Mouse (Mus musculus) erythroblast, embryonic 14.5 days (primary cell): ENCODE measurements around the gene Uchl3.

ENCODE experiments used
- GATA1 ChIP-seq: IDR thresholded peaks from 2 replicates; pipeline ENCODE4 v1.6.1; 2012; ENCODE audit warnings: low read length, inconsistent platforms, mixed read lengths
- TAL1 ChIP-seq: IDR thresholded peaks from 3 replicates; pipeline ENCODE4 v1.6.1; 2012; ENCODE audit warnings: low read length, inconsistent platforms, mixed read lengths

DNA sequence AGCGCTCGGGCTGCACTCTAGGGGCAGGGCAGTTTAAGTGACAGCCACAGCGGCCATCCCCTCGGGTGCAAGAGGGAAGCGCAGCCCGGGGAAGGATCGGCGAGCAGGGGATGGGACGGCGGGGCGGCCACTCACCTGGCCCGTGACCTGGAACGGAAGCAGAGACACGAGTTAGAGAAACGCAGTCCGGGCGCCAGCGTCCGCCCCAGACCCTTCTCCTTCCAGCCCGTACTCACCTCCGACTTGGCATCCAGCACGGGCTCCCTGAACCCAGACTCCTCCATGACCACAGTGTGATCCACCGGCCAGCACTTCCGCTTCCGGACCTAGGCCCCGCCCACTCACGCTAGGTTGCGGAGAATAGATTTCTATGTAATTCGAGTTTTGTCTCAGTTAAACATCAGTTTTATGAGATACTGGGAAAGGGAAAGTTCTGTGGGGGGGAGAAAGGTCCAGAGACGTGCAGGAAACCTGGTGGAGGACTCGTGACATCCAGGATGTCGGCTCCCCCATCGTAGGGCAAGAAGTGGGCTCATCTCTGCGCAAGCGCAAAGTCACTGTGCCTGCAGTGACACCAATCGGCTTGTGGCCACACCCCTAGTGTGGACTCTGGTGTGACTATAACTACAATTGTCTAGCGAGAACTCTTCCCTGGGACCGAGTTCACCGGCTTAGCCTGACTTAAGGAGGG lies 13.5 kb upstream of the Uchl3 start, which contains the start of gene Commd6:
- TF ChIP-seq GATA1, result no peak
- no peak for TF ChIP-seq TAL1
